Mouse (Mus musculus): ENCODE data around the gene Hs3st4.

- no peak for TF ChIP-seq ZNF384 (IDR thresholded peaks at IDR 0.05; ENCODE audit: low read depth, low read length)
- no peak for TF ChIP-seq MAFK (IDR thresholded peaks at IDR 0.05; ENCODE audit: insufficient read depth, low read depth, low read length)
- no peak for TF ChIP-seq HCFC1 (IDR thresholded peaks at IDR 0.05; ENCODE audit: borderline replicate concordance, insufficient read depth, low read length)
Measured at GRCm38 (mm10) chr7:124047382-124047781, 64.7 kb downstream of the Hs3st4 start.
